Mouse (Mus musculus): ENCODE results near the gene Synj2. TPM values are rescaled to one million over a fixed set of nuclear protein-coding genes. Genes with fewer than 3 reads are reported as not detected.

Synj2 gene
- 1.5 and 2.7 TPM in 2 replicates for polyA plus RNA-seq (2015; fragmentation: Nextera tagmentation; extraction: Ambion mirVana)

DNA sequence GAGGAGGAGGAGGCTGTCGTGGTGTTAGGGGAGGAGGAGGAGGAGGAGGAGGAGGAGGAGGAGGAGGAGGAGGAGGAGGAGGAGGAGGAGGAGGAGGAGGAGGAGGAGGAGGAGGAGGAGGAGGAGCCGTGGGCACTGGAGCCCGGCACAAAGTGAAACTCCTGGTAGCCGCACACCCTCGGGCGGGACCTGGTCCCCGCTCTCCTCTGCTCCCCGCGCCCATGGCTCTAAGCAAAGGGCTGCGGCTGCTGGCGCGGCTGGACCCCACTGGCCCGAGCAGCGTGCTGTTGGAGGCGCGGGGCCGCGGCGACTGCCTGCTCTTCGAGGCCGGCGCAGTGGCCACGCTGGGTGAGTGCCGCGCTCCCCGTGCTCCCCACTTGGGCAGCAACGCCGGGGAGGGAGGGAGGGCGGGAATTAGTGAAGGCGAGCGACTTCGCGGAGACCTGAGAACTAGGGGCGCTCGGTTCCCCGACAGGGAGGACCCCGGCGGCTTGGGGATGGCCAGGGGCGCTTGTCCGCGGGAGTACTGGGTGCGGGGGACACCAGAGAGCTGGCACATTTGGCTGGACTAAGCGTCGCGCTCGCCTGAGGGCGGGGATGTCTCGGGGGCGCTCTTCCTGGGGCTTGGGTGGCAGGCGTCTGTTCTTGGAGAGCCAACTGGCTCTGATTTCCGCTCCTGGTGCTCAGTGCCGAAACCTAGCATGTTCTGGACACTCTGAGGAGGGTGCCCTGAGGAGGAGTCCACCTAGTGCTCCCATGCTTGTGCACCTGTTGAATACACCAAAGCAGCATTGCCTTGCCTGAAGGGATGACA, at the start of gene Synj2:
Gene Synj2, plus strand, starts transcription at position 51 of the 814 bp plus-strand sequence.
- H3K27me3 ChIP-seq (replicated peaks), result peaks cover 21% of the 10 kb centered on the region
- 1% methylated on average over 42 of the region's 52 CpGs for WGBS
- peak within 1 kb of the TSS; percentile 47 for H3K9ac ChIP-seq (replicated peaks)
- peak within 1 kb of the TSS; percentile 90 for H3K4me2 ChIP-seq
- no peaks in the 10 kb centered on the region for H3K9me3 ChIP-seq (replicated peaks)
- peaks cover 10% of the 10 kb centered on the region for H3K4me1 ChIP-seq
- H3K36me3 ChIP-seq, result no peaks in the 10 kb centered on the region
- peak; percentile 76; the same call in 1 of the 2 replicates for ATAC-seq (ENCODE audit: low FRiP score)
- no peak within 1 kb of the TSS for H3K27ac ChIP-seq (replicated peaks)
- peak within 1 kb of the TSS; percentile 57 for H3K4me3 ChIP-seq (replicated peaks)

DNA sequence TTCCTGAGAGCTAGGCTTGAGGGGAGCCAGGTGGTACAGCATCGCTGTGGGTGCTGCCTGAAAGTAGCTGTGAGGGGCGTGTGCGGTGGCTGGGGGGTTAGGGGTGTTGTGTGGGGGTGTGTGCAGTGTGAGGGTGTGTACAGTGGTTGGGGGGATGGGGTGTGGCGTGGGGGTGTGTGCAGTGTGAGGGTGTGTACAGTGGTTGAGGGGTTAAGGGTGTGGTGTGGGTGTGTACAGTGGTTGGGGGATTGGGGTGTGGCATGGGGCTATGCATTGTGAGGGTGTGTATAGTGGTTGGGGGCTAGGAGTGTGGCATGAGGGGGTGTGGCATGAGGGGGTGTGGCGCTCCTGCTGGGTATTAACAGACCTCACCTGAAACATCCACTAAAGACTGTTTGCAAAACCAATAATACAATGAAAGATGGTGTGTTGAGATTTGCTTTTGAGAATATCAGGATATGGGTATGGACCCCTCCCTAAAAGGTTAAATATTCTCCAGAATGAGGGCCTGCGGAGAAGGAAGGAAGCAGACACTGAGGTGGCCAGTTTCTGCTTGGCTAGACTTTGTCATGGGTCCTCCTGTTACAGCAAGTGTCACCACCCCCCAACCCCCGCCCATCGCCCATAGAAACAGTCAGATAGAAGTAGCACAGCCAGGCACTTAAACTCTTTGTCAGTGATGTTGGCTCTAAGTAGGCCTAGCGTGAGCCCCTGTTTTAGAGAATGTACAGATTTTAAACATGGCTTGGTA, 49.0 kb upstream of the Synj2 start:
- H3K4me1 ChIP-seq, result peaks cover 3% of the 10 kb centered on the region
- 93% methylated on average over 9 of the region's 9 CpGs for WGBS
- H3K4me2 ChIP-seq, result no peak overlapping the region
- no peaks in the 10 kb centered on the region for H3K9me3 ChIP-seq (replicated peaks)
- no peak; the same call in 1 of the 2 replicates for ATAC-seq (ENCODE audit: low FRiP score)
- H3K36me3 ChIP-seq, result no peaks in the 10 kb centered on the region
- no peaks in the 10 kb centered on the region; the same call in 1 of the 2 replicates for H3K27me3 ChIP-seq (replicated peaks)
- H3K4me3 ChIP-seq (replicated peaks), result no peak overlapping the region
- no peak overlapping the region for H3K9ac ChIP-seq (replicated peaks)
- no peak overlapping the region for H3K27ac ChIP-seq (replicated peaks)

DNA sequence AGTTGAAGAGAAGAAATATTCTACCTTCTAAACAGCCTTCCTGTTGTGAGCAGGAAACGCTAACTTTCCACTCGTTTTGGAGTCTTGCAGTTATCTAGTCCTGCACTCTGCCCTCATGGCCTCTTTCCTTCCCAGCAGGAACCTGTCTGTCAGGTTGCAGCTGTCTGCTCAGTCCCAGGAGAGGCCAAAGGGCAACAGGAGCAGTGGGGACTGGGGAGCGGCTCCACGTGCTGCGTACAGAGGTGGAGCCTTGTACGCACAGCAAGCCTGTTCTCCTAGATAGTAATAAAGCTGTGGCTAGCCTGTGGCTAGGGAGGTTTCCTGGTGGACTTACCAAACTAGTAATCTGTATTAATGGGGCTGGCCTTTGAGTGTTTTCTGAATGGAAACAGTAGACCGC, 48.0 kb upstream of the Synj2 start:
- H3K4me3 ChIP-seq (replicated peaks), result no peak overlapping the region
- no peaks in the 10 kb centered on the region for H3K9me3 ChIP-seq (replicated peaks)
- H3K4me2 ChIP-seq, result no peak overlapping the region
- no peak overlapping the region for H3K9ac ChIP-seq (replicated peaks)
- 29% methylated on average over 7 of the region's 7 CpGs for WGBS
- ATAC-seq (ENCODE audit: low FRiP score), result no peak
- no peak overlapping the region for H3K27ac ChIP-seq (replicated peaks)
- no peaks in the 10 kb centered on the region for H3K4me1 ChIP-seq
- H3K36me3 ChIP-seq, result no peaks in the 10 kb centered on the region
- no peaks in the 10 kb centered on the region; the same call in 1 of the 2 replicates for H3K27me3 ChIP-seq (replicated peaks)

DNA sequence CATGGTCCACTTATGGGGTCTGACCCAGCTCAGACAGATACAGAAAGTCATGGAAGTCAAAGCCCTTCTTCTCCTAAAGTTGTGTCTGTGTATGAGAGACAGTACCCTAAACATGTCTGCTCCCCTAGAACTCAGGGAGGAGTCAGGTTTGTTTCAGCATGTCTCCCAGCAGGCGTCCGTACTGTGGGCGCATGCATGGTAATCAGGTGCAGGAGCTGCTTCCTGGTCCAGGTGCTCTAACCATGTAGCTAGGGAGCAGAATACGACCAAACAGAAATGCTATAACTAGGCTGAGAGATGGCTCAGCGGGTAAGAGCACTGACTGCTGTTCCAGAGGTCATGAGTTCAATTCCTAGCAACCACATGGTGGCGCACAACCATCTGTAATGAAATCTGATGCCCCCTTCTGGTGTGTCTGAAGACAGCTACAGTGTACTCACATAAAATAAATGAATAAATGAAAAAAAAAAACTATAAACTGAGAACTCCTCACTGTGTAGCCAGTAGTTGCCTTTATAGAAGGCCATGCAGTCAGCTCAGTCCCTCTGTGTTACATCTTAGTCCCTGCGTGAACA, 47.4 kb upstream of the Synj2 start:
- Histone ChIP-seq H3K27ac (replicated peaks) (no peak overlapping the region), H3K4me2 (no peak overlapping the region), H3K27me3 (replicated peaks) (no peaks in the 10 kb centered on the region; the same call in 1 of the 2 replicates), H3K4me3 (replicated peaks) (no peak overlapping the region), H3K9me3 (replicated peaks) (no peaks in the 10 kb centered on the region), H3K9ac (replicated peaks) (no peak overlapping the region), H3K36me3 (no peaks in the 10 kb centered on the region), H3K4me1 (no peaks in the 10 kb centered on the region)
- 84% methylated on average over 7 of the region's 7 CpGs for WGBS
- ATAC-seq (ENCODE audit: low FRiP score), result no peak

DNA sequence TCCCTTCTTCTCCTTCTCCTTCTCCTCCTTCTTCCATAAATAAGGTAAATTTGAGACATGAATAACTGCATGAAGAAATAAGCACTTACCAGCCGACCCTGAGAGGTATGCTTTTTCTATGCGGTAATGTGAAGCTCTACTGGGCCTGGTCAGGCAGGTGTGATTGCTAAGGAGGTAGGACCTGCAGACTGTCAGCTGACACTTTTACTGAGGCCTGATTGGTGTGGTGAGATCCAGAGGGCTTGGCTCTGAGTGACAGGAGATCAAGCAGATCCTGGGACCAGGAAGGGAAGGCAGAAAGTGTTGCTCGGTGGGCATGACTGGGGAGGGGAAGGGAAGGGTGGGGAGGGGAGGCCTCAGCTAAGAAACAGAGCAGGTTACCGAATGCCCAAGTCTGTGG, 45.0 kb upstream of the Synj2 start:
- Histone ChIP-seq H3K36me3 (0 out of 2 replicates have a peak, but pooled peaks cover 4% of the 10 kb centered on the region), H3K4me1 (no peaks in the 10 kb centered on the region), H3K9me3 (replicated peaks) (no peaks in the 10 kb centered on the region), H3K27ac (replicated peaks) (no peak overlapping the region), H3K4me3 (replicated peaks) (no peak overlapping the region), H3K27me3 (replicated peaks) (no peaks in the 10 kb centered on the region), H3K4me2 (no peak overlapping the region), H3K9ac (replicated peaks) (no peak overlapping the region)
- 78% methylated on average over 4 of the region's 4 CpGs for WGBS
- no peak for ATAC-seq (ENCODE audit: low FRiP score)

DNA sequence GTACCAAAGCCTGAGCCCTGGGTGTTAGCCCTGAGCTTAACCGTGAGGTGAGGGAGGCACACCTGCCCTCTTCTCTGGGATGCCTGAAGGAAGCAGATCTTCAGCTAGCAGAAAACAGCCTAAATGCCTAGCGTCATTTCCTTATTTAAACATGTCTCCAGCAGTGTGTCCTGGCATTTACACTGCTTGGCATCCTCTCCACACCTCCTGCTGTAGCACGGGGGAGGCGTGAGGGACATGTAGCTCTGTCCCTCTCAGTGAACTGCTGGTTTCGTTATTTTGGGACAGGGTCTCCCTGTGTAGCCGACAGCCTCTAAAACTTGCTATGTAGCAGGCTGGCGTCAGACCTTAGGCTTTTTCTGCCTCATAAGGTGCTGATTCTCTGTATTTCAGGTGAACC, 44.5 kb upstream of the Synj2 start:
- no peaks in the 10 kb centered on the region for H3K27me3 ChIP-seq (replicated peaks)
- no peaks in the 10 kb centered on the region for H3K9me3 ChIP-seq (replicated peaks)
- H3K27ac ChIP-seq (replicated peaks), result no peak overlapping the region
- ATAC-seq (ENCODE audit: low FRiP score), result no peak
- H3K4me1 ChIP-seq, result no peaks in the 10 kb centered on the region
- 90% methylated on average over 7 of the region's 7 CpGs for WGBS
- H3K9ac ChIP-seq (replicated peaks), result no peak overlapping the region
- no peak overlapping the region for H3K4me3 ChIP-seq (replicated peaks)
- H3K36me3 ChIP-seq, result 0 out of 2 replicates have a peak, but pooled peaks cover 4% of the 10 kb centered on the region
- H3K4me2 ChIP-seq, result no peak overlapping the region

DNA sequence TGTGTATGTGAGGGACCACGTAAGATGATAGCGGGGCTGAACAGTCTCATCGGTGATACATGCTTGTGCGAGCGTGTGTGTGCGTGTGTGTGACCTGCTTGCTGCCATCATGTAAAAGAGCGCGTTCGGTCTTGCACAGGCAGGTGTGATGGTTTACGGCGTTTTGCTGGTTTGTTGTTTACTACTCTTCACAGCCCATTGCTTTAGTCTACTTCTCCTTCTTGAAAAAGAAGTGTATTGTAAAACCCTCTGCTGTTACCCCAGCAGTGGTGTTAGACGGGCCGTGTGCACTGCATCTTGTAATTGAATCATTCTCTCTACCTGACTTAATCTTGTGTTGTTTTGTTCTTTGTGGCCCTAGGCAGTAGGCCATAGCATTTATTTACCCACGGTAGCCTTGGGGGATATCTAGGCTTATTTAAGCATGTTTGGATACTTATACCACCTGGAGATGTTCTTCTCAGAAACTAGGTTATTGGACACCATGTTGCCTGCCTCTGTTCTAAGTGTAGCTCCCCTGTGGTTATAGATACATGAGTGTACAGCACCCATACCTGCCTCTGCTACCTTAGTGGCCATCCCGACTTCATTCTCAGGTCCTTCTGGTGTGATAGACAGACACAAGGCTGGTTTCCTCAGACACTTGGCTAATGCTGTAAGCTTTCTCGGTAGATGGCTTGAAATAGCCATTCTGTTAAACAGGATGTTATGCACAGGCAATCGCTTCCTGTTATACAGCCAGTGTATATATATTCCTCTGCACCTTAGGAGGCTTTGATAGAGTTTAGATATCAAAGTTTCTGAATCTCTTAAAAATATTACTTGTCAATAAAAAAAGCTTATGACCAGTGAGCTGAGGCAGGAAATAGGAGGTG, 43.5 kb upstream of the Synj2 start:
- H3K9me3 ChIP-seq (replicated peaks), result no peaks in the 10 kb centered on the region
- H3K4me2 ChIP-seq, result no peak overlapping the region
- no peak overlapping the region for H3K4me3 ChIP-seq (replicated peaks)
- WGBS, result 87% methylated on average over 17 of the region's 17 CpGs
- H3K27me3 ChIP-seq (replicated peaks), result no peaks in the 10 kb centered on the region
- H3K36me3 ChIP-seq, result peaks cover 11% of the 10 kb centered on the region; the same call in 1 of the 2 replicates
- no peak overlapping the region for H3K27ac ChIP-seq (replicated peaks)
- no peak for ATAC-seq (ENCODE audit: low FRiP score)
- H3K4me1 ChIP-seq, result no peaks in the 10 kb centered on the region
- H3K9ac ChIP-seq (replicated peaks), result no peak overlapping the region

DNA sequence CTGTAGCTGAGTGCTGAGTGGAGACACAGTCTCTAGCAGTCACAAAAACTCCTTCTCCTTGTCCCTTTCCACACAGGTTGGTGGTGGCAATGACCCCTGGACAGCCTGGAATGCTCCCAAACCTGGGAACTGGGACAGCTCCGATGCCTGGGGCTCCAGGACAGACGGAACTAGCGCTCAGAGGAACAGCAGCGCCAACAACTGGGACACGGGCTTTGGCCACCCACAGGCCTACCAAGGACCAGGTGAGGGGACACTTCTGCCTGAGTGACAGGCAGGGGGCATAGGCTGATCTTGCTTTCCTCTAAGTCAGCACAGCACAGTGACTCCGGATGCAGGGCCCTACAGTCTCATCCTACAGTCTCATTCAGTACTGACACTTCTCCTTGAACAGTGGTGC, 41.8 kb upstream of the Synj2 start:
- WGBS, result 88% methylated on average over 6 of the region's 6 CpGs
- no peak overlapping the region for H3K27ac ChIP-seq (replicated peaks)
- no peak for ATAC-seq (ENCODE audit: low FRiP score)
- peaks cover 11% of the 10 kb centered on the region; the same call in 1 of the 2 replicates for H3K36me3 ChIP-seq
- H3K4me2 ChIP-seq, result no peak overlapping the region
- H3K27me3 ChIP-seq (replicated peaks), result no peaks in the 10 kb centered on the region
- no peaks in the 10 kb centered on the region for H3K4me1 ChIP-seq
- H3K9ac ChIP-seq (replicated peaks), result no peak overlapping the region
- H3K4me3 ChIP-seq (replicated peaks), result no peak overlapping the region
- H3K9me3 ChIP-seq (replicated peaks), result no peaks in the 10 kb centered on the region

DNA sequence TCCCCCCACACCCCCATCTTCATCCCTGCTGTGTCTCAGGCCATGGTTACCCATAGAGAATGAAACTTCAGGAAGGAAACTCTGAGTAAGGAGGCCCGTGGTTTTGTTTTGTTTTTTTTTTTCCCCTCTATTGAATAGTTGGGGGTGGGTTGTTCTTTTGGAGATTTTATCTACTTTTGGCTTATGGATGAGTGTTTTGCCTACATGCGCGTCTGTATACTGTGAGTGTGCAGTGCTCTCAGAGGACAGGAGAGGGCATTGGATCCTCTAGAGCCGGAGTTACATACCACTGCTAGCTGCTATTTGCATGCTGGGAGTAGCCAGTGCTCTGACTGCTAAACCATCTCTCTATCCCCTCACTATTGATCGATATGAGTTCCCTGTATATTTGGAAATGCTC, 39.7 kb upstream of the Synj2 start:
- Histone ChIP-seq H3K4me3 (replicated peaks) (no peak overlapping the region), H3K9ac (replicated peaks) (no peak overlapping the region), H3K4me2 (no peak overlapping the region), H3K27ac (replicated peaks) (no peak overlapping the region), H3K4me1 (no peaks in the 10 kb centered on the region), H3K36me3 (peaks cover 14% of the 10 kb centered on the region), H3K27me3 (replicated peaks) (no peaks in the 10 kb centered on the region), H3K9me3 (replicated peaks) (no peaks in the 10 kb centered on the region)
- 84% methylated on average over 5 of the region's 5 CpGs for WGBS
- ATAC-seq (ENCODE audit: low FRiP score), result no peak

DNA sequence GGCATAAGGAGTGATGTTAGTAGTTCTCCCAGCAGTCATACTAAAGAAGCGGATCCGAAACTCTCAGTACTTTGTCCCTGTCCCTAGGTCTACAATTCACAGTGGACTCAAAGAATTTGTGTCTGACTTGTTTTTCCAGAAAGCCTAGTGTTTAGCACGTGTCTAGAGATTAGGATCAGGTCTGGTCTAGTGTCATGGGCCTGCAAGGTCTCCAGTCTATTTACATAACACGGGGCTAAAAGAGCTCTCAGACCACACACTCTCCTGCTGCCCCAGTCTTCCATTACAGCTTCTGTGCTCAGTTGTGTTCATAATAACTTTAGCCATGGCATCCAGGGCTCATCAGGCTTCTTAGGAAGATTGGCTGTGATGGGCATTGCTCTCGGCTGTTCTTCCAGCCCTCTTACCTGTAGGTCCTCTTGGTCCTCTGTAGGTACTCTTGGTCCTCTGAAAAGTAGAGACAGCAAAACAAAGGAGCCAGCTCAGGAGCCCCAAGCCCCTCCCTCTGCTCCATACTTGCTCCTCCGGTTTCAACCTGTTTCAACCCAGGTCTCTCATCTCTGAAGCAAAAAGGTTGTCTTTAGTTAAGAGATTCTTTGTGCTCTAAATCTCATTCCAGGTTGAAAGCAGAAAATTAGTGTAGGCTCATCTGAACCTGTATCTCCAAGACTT, 37.3 kb upstream of the Synj2 start:
- no peaks in the 10 kb centered on the region for H3K27me3 ChIP-seq (replicated peaks)
- no peak overlapping the region for H3K4me2 ChIP-seq
- peaks cover 14% of the 10 kb centered on the region for H3K36me3 ChIP-seq
- no peak for ATAC-seq (ENCODE audit: low FRiP score)
- 91% methylated on average over 6 of the region's 6 CpGs for WGBS
- H3K9ac ChIP-seq (replicated peaks), result no peak overlapping the region
- no peak overlapping the region for H3K4me3 ChIP-seq (replicated peaks)
- H3K9me3 ChIP-seq (replicated peaks), result no peaks in the 10 kb centered on the region
- no peak overlapping the region for H3K27ac ChIP-seq (replicated peaks)
- H3K4me1 ChIP-seq, result no peaks in the 10 kb centered on the region

Measured in neural tube, embryonic 15.5 days (tissue).